Mouse (Mus musculus) G1E (cell line): ENCODE results near the gene Sh3gl1.
"Not testable (repeated sequence)": the region's sequence is repeated elsewhere in the genome, so short reads cannot be mapped to it uniquely, and the experiment has no call there.

Experiments
- CTCF ChIP-seq: IDR thresholded peaks from 2 replicates; pipeline ENCODE4 v1.5.1; 2012; ENCODE audit warnings: low read depth, low read length, inconsistent platforms, mixed read lengths
- GATA2 ChIP-seq: IDR thresholded peaks from 2 replicates; pipeline ENCODE4 v1.6.1; 2012; ENCODE audit warnings: low read depth, low read length, inconsistent platforms, borderline replicate concordance
- POLR2AphosphoS5 ChIP-seq: IDR thresholded peaks from 2 replicates; pipeline ENCODE4 v1.6.1; 2012; ENCODE audit warnings: low read depth, low read length, inconsistent platforms; ENCODE audit not compliant: insufficient replicate concordance
- TAL1 ChIP-seq: conservative IDR thresholded peaks from 2 replicates; pipeline ENCODE4 v1.6.1; 2012; ENCODE audit warnings: low read depth, low read length, inconsistent platforms, mixed read lengths

GRCm38 (mm10) chr17:56065715-56066114, 29.3 kb upstream of the Sh3gl1 start:
- TF ChIP-seq TAL1, CTCF, GATA2, POLR2AphosphoS5: not testable (repeated sequence)
